Mouse (Mus musculus): ENCODE measurements around the gene Gm8720.
"Not testable (repeated sequence)": the region's sequence is repeated elsewhere in the genome, so short reads cannot be mapped to it uniquely, and the experiment has no call there.

DNA sequence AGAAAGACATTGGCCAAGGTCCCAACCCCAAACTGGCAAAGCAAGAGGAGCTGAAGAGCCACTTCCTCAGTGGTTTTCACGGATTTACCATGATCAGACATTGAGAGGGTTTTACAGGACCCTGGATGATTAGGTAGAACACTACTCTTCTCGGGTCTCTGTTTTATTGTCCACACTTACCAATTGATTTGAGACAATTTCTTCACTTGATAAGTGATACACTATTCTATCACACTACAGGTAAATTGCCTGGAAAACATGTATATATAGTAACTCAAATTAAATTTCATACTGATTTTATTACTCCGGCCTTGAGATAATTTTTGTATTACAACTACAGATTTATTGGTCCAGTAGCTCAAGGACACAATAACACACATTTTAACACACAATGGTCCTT lies 47.4 kb downstream of the Gm8720 start, which contains the start of gene Gm4216:
- not testable (repeated sequence) for TF ChIP-seq GATA1 (IDR thresholded peaks at IDR 0.05; ENCODE audit: borderline replicate concordance, low read length); FLI1 (IDR thresholded peaks at IDR 0.05; ENCODE audit: low read length)
